Mouse (Mus musculus): Measurements from ENCODE around the gene Srsf7. TPM values are rescaled to one million over a fixed set of nuclear protein-coding genes. Genes with fewer than 3 reads are reported as not detected.
"Not testable (repeated sequence)": the region's sequence is repeated elsewhere in the genome, so short reads cannot be mapped to it uniquely, and the experiment has no call there.

The Srsf7 gene
- total RNA-seq, 2 experiments from 2014 or later = 490 to 545 TPM

DNA sequence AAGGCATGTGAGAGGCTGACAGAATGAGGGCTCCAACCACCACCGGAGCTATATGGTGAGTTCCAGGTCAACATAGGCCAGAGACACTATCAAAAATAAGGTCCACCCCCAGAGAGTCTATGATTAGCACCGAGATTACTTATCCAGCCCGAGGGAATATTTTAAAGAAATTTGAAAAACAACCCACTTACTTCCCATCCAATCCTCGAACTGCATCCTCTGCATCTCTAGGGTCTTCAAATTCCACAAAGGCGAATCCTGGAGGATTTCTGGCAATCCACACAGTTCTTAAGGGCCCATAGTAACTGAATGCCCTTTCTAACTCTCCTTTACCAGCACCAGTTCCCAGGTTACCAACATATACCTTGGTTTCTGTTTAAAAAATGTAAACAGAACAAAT lies 1.4 kb downstream of the Srsf7 start:
- no peak for ATAC-seq (replicated peaks; ENCODE audit: poor library complexity)

- ATAC-seq (replicated peaks; ENCODE audit: poor library complexity) = no peak
These were observed 7.8 kb downstream of the Srsf7 start for GRCm38 (mm10) chr17:80199160-80199778.

DNA sequence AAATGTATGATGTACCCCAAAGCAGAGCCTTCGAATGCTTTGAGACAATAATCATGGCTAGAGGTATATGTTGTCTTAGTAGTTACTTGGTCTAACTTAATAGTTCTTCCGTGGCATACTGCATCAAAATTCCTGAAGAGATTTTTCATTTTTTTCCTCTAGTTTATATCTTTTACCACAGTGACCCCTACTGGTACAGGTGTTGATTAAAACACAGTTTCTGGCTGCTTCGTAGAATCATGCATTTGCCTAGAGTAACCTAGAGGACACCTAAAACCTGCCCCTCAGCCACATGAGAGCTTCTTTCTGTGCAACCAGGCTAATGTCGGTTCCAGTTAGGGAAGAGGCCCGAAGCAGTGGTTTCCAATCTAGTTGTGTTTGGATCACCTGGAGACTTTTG lies 14.0 kb downstream of the Srsf7 start:
- ATAC-seq (replicated peaks; ENCODE audit: poor library complexity) = peak; percentile 73

GRCm38 (mm10) chr17:80183615-80184014 lies 23.5 kb downstream of the Srsf7 start:
- no peak; the same call in 1 of the 2 replicates for ATAC-seq (replicated peaks; ENCODE audit: poor library complexity)

- ATAC-seq (replicated peaks; ENCODE audit: poor library complexity) = no peak
These were observed 26.6 kb downstream of the Srsf7 start for GRCm38 (mm10) chr17:80180468-80180867.

- ATAC-seq (replicated peaks; ENCODE audit: poor library complexity) = peak; percentile 100
These were observed 27.1 kb downstream of the Srsf7 start for GRCm38 (mm10) chr17:80179959-80180358.

GRCm38 (mm10) chr17:80178846-80179245 lies 28.3 kb downstream of the Srsf7 start:
- ATAC-seq (replicated peaks; ENCODE audit: poor library complexity) = not testable (repeated sequence)

GRCm38 (mm10) chr17:80175966-80176365 lies 31.1 kb downstream of the Srsf7 start:
- no peak for ATAC-seq (replicated peaks; ENCODE audit: poor library complexity)

GRCm38 (mm10) chr17:80175386-80175739 lies 31.7 kb downstream of the Srsf7 start:
- 0 out of 2 replicates have a peak, but pooled peaks have one; percentile 1 for ATAC-seq (replicated peaks; ENCODE audit: poor library complexity)

DNA sequence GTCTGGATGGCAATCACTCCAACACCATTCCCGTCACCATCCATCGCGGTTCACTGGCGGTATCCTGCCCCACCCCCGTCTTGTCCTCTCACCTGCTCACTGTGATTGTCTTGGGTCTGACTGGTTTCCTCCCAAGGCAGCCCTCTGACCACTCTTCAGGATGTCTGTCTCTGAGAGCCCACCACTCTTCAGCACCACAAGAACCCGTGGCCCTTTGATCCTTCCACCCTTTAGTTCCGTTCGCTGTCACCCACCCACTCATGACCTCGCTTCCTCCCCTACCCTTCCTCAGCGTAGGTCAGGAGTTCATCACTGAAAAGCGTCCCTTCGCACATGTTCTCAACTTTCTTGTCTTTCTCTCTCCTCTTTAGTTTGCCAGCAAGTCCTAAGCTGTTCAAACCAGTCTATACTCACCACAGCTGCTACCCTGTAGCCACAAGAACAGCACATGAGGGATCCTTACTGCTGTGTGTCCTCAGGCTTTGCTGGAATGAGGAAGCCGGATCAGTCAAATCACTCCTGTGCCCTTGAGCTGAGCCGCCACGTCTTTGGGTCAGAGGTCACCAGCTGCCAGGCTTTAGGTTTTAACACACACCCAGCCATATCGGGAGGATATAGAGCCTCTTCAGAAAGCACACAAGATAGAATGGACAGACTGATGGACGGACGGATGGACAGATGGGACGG lies 32.3 kb downstream of the Srsf7 start:
- ATAC-seq (replicated peaks; ENCODE audit: poor library complexity) = peak; percentile 27

- ATAC-seq (replicated peaks; ENCODE audit: poor library complexity) = no peak
These were observed 33.0 kb downstream of the Srsf7 start for GRCm38 (mm10) chr17:80174146-80174545.

- ATAC-seq (replicated peaks; ENCODE audit: poor library complexity) = no peak
These were observed 33.4 kb downstream of the Srsf7 start for GRCm38 (mm10) chr17:80173708-80174107.

- peak; percentile 87 for ATAC-seq (replicated peaks; ENCODE audit: poor library complexity)
These were observed 34.3 kb downstream of the Srsf7 start for GRCm38 (mm10) chr17:80172761-80173160.

GRCm38 (mm10) chr17:80171948-80172347 lies 35.2 kb downstream of the Srsf7 start:
- no peak for ATAC-seq (replicated peaks; ENCODE audit: poor library complexity)

DNA sequence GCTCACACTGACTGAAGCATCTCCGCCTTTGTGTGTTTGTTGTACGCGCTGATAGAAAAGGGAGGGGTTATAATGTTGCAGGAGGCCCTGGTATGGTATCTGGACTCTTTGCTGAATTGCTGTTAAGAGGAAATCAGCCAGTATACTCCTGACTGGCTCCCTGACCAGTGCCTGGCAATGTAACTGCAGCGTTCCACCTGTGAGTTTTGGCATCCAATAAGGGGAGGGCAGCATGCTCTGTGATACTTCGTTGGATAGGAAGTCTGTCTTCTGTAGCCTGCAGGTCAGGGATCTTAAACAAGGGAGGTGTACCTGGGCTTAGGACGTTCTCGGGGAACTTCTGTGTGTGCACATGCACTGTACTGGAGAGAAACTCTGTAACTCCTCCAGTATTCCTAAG lies 36.2 kb downstream of the Srsf7 start:
- ATAC-seq (replicated peaks; ENCODE audit: poor library complexity) = no peak

GRCm38 (mm10) chr17:80169792-80170191 lies 37.3 kb downstream of the Srsf7 start:
- ATAC-seq (replicated peaks; ENCODE audit: poor library complexity) = no peak

DNA sequence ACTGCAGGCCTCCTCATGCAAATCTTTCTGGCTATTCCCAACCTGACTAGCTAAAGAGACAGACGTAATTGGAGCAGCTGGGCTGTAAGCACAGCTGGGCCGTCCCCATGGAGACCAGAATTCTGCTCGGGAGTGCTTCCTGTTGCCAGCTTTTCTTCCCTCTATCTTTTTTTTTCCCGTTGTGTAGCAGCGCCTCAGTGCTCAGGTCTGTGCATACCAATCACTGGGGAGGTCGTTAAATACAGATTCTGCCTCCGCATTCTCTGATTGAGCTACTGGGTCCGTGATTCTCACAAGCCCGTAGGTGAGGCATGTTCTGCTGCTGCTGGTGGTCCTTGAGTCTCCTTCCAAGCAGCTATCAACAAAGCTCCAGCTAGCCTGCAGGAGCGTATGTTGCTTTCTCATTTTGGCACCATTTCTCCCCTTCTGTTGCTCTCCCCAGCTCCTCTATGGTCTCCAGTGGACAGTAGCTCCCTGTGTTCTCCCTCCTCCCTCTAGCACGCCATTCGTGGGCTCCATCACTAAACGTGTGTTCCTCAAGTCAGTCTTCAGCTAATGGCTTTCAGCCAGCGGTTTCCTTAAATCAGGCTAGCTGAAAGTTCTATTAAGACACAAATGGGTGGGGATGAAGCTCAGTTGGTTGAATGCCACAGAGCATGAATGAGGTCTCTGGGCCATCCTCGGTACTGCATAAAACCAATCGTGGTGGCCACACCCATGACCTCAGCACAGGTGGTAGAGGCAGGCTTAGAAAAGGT lies 38.5 kb downstream of the Srsf7 start:
- no peak for ATAC-seq (replicated peaks; ENCODE audit: poor library complexity)

DNA sequence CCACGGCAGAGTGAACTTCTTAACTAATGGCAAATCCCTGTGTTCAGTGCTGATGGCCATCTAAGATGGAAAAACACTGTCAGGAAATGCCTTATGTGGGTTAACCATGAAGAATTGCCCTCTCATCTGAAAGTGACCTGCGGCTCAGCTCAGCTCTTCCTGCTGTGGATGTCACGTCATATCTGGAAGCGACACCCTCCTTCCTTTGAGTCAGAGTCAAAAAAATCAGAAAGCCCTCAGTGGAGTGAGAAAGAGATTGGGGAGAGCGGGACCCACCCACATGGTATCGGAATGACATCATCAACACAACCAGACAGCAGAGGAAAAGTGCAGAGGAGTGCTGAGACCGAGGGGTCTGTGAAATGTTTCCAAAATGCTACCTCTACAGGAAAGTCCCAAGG lies 39.3 kb downstream of the Srsf7 start:
- no peak for ATAC-seq (replicated peaks; ENCODE audit: poor library complexity)

- ATAC-seq (replicated peaks; ENCODE audit: poor library complexity) = no peak
These were observed 39.7 kb downstream of the Srsf7 start for GRCm38 (mm10) chr17:80167436-80167835.

- ATAC-seq (replicated peaks; ENCODE audit: poor library complexity) = no peak
These were observed 40.8 kb downstream of the Srsf7 start for GRCm38 (mm10) chr17:80166346-80166745.

- ATAC-seq (replicated peaks; ENCODE audit: poor library complexity) = no peak
These were observed 41.4 kb downstream of the Srsf7 start for GRCm38 (mm10) chr17:80165741-80166140.

DNA sequence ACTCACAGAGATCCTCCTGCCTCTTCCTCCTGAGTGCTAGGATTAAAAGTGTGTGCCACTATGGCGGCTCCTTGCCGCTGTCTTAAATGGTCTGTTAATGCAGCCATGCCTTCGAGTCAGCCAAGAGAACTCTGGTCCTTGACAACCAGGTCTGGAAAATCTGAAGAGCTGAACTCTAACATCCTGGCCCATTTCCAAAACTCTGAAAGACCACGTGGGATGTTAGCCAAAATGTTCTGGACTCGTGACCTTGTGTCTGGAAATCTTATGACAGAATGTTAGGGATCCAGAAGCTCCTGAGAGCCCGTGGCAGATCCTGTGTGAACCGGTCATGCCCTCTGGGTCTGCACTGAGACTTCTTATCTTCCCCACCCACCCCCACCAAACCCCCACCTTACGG lies 43.1 kb downstream of the Srsf7 start:
- ATAC-seq (replicated peaks; ENCODE audit: poor library complexity) = no peak
